Mouse (Mus musculus) spleen, adult 2 months (tissue): ENCODE results near the gene Actn1. TPM values are rescaled to one million over a fixed set of nuclear protein-coding genes. Genes with fewer than 3 reads are reported as not detected.
A peak's percentile ranks its signal among the peaks of the same experiment; 100 is the strongest.

Experiments used
- DNase-seq, 2 experiments: peaks; one replicate each; pipeline versions ENCODE4 v3.0.0 to v3.0.0-alpha.2; 2012 to 2021; ENCODE audit warnings: low spot score in 2 of 2, low read depth in 1 of 2
- H3K27ac ChIP-seq: fragments of 200-500 bp; 2 replicates; pipeline ENCODE4 v1.5.1; 2012; ENCODE audit warnings: low read length, inconsistent platforms; ENCODE audit not compliant: insufficient read depth
- H3K27me3 ChIP-seq: fragments of 200-500 bp; 2 replicates; pipeline ENCODE4 v1.6.1; 2012; ENCODE audit warnings: mild to moderate bottlenecking, moderate library complexity, low read length, inconsistent platforms; ENCODE audit not compliant: control insufficient read depth, insufficient read depth
- H3K36me3 ChIP-seq: fragments of 200-500 bp; 2 replicates; pipeline ENCODE4 v1.6.1; 2012; ENCODE audit warnings: mild to moderate bottlenecking, low read length, inconsistent platforms; ENCODE audit not compliant: control insufficient read depth, insufficient read depth
- H3K4me1 ChIP-seq: fragments of 200-500 bp; 2 replicates; pipeline ENCODE4 v1.6.1; 2011; ENCODE audit warnings: inconsistent platforms; ENCODE audit not compliant: control insufficient read depth, insufficient read depth, insufficient read length
- H3K4me3 ChIP-seq: fragments of 200-500 bp; 2 replicates; pipeline ENCODE4 v1.5.1; 2011; ENCODE audit warnings: mild to moderate bottlenecking, inconsistent platforms; ENCODE audit not compliant: insufficient read depth, insufficient read length; ENCODE audit errors: extremely low read depth
- CTCF ChIP-seq: fragments of 200-500 bp; IDR thresholded peaks from 2 replicates; pipeline ENCODE4 v1.5.1; 2011; ENCODE audit warnings: mild to moderate bottlenecking, inconsistent platforms; ENCODE audit not compliant: insufficient read depth, insufficient read length, insufficient replicate concordance; ENCODE audit errors: extremely low read depth
- POLR2A ChIP-seq: fragments of 200-500 bp; IDR thresholded peaks from 2 replicates; pipeline ENCODE4 v1.6.1; 2011; ENCODE audit warnings: low read depth, low read length, inconsistent platforms
- WGBS: fragments of 180-500 bp; shearing (Covaris S2); methylation state at CpG from one replicate; pipeline ENCODE4 v1.1.7; 2018; 5-methylcytosine and 5-hydroxymethylcytosine counted together
- polyA plus RNA-seq: library from polyadenylated mRNA; depleted of rRNA; stranded (reverse); fragments of >200 nt; gene quantifications from 2 replicates; pipeline ENCODE4 v1.2.3, GENCODE M21; 2012

The Actn1 gene
- polyA plus RNA-seq, 1 experiment: 84.7 TPM

DNA sequence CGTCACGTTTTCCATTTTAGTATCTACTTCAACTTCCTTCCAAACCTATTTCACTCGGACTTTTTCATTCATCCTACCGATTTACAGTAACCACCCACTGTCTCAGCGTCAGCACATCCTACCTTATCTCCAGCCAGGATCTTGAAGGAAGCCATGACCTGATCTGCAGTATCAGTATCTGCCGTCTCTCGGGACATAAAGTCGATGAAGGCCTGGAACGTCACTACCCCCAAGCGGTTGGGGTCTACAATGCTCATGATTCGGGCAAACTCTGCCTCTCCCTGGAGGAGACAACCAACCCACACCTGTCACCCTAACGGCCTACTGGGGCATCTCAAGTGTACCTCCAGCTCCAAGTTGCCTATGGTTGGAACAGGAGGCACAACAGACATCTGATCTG is 91.4 kb downstream of the Actn1 start:
- TF ChIP-seq CTCF (no peak), POLR2A (no peak)
- H3K4me3 ChIP-seq: no peak overlapping the region
- no peaks in the 10 kb centered on the region for H3K4me1 ChIP-seq
- no peak for DNase-seq
- WGBS: 66% methylated on average over 12 of the region's 12 CpGs
- H3K27ac ChIP-seq: no peak overlapping the region
- H3K27me3 ChIP-seq: no peaks in the 10 kb centered on the region
- H3K36me3 ChIP-seq: peaks cover 4% of the 10 kb centered on the region

- Histone ChIP-seq H3K4me3 (peak overlapping the region; percentile 74), H3K36me3 (peaks cover 4% of the 10 kb centered on the region), H3K27me3 (no peaks in the 10 kb centered on the region), H3K4me1 (no peaks in the 10 kb centered on the region), H3K27ac (peak overlapping the region; percentile 47)
- WGBS: 14% methylated on average over 35 of the region's 35 CpGs
- TF ChIP-seq POLR2A: no peak
- no peak for TF ChIP-seq CTCF
- peak; percentile 64 to 78 for DNase-seq
Observed at GRCm38 (mm10) chr12:80168178-80168686, 91.9 kb downstream of the Actn1 start.

DNA sequence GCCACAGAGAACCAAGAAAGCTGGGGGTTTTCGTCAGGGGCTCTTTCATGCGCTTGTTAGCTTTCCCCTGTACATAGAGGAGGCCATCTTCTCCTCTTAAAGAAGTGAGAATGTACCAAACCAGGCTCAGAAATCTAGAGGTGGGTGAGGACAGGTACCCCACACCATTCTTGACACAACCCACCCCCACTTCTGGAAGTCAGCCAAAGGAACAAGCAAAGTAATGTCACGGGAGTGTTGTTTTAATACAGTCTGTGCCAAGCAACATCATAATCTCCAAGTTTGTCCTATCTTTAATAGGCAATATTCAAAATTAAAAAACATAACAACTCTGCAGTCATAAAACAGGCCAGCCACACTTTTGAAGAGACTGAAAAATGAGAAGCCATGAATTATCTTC is 92.8 kb downstream of the Actn1 start:
- Histone ChIP-seq H3K27ac (no peak overlapping the region), H3K4me3 (no peak overlapping the region), H3K4me1 (no peaks in the 10 kb centered on the region), H3K36me3 (peaks cover 4% of the 10 kb centered on the region), H3K27me3 (no peaks in the 10 kb centered on the region)
- no peak for DNase-seq
- WGBS: 96% methylated on average over 3 of the region's 3 CpGs
- TF ChIP-seq POLR2A: no peak
- no peak for TF ChIP-seq CTCF

DNA sequence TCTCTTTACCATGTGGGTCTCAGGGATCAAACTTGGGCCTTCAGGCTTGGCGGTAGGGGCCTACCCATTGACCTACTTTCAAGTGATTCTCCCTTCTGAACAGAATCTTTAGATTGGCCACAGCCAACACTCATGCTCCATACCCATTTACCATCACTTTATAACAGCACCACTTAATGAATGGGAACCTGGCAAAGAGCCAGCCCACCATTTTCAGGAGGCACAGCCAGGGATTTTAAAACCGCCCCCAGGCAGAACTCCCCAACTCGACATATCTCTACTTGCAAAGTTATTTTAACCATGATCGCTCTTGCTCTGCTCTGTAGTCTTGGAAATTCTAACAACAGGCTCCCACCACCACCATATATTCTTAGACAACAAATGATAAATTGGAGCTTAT is 93.5 kb downstream of the Actn1 start:
- no peak for TF ChIP-seq POLR2A
- no peak for TF ChIP-seq CTCF
- Histone ChIP-seq H3K4me1 (no peaks in the 10 kb centered on the region), H3K27me3 (no peaks in the 10 kb centered on the region), H3K36me3 (peaks cover 4% of the 10 kb centered on the region), H3K27ac (no peak overlapping the region), H3K4me3 (no peak overlapping the region)
- 93% methylated on average over 4 of the region's 4 CpGs for WGBS
- no peak for DNase-seq

- no peak overlapping the region for H3K27ac ChIP-seq
- H3K27me3 ChIP-seq: no peaks in the 10 kb centered on the region
- H3K36me3 ChIP-seq: no peaks in the 10 kb centered on the region; the same call in 1 of the 2 replicates
- 91% methylated on average over 8 of the region's 8 CpGs for WGBS
- TF ChIP-seq POLR2A: no peak
- no peak for TF ChIP-seq CTCF
- H3K4me3 ChIP-seq: no peak overlapping the region
- no peak for DNase-seq
- H3K4me1 ChIP-seq: no peaks in the 10 kb centered on the region
Observed at GRCm38 (mm10) chr12:80164526-80164925, 95.6 kb downstream of the Actn1 start.

- Histone ChIP-seq H3K36me3 (no peaks in the 10 kb centered on the region), H3K27me3 (no peaks in the 10 kb centered on the region), H3K27ac (no peak overlapping the region), H3K4me1 (no peaks in the 10 kb centered on the region), H3K4me3 (no peak overlapping the region)
- no peak for TF ChIP-seq CTCF
- TF ChIP-seq POLR2A: no peak
- 91% methylated on average over 3 of the region's 3 CpGs for WGBS
- no peak for DNase-seq
Observed at GRCm38 (mm10) chr12:80162448-80162847, 97.7 kb downstream of the Actn1 start.

- 11% methylated on average over 5 of the region's 5 CpGs for WGBS
- H3K27ac ChIP-seq: no peak overlapping the region
- DNase-seq: no peak
- H3K27me3 ChIP-seq: no peaks in the 10 kb centered on the region
- TF ChIP-seq POLR2A (no peak), CTCF (no peak)
- H3K36me3 ChIP-seq: no peaks in the 10 kb centered on the region
- no peak overlapping the region for H3K4me3 ChIP-seq
- no peaks in the 10 kb centered on the region for H3K4me1 ChIP-seq
Observed at GRCm38 (mm10) chr12:80157675-80158074, 102.5 kb downstream of the Actn1 start.
